ENCODE assay signal across 8 mouse cellular contexts in genomic region chr11:33146651-33147131, GRCm38 (mm10). TPM values are rescaled to one million over a fixed set of nuclear protein-coding genes. Genes with fewer than 3 reads are reported as not detected.
DNase-seq lines count a peak whose midpoint lies in the region; ATAC-seq lines count a peak whose summit lies in the region.

No protein-coding gene starts in this region.

- peak overlapping the region; percentile 67 for H3K4me3 ChIP-seq in embryonic facial prominence, embryonic 14.5 days (ENCODE audit: low read depth, low read length)
- H3K4me3 ChIP-seq in midbrain, embryonic 10.5 days = peak overlapping the region; percentile 74
- peak overlapping the region; percentile 58 for H3K4me3 ChIP-seq in stomach, embryonic 16.5 days (replicated peaks; ENCODE audit: low read length)

- H3K36me3 ChIP-seq in embryonic facial prominence, embryonic 14.5 days (ENCODE audit: control insufficient read depth, insufficient read depth, low read length) = peaks cover 24% of the 10 kb centered on the region
- H3K36me3 ChIP-seq in midbrain, embryonic 10.5 days = peaks cover 24% of the 10 kb centered on the region
- peaks cover 2% of the 10 kb centered on the region for H3K36me3 ChIP-seq in stomach, embryonic 16.5 days (ENCODE audit: control insufficient read depth, insufficient read depth, low read length)

- H3K27me3 ChIP-seq in embryonic facial prominence, embryonic 14.5 days (replicated peaks; ENCODE audit: control insufficient read depth, insufficient read depth, low read length) = peaks cover 8% of the 10 kb centered on the region; the same call in 1 of the 2 replicates
- peaks cover 49% of the 10 kb centered on the region for H3K27me3 ChIP-seq in midbrain, embryonic 10.5 days (ENCODE audit: low read depth, poor library complexity, severe bottlenecking)
- H3K27me3 ChIP-seq in stomach, embryonic 16.5 days (ENCODE audit: control insufficient read depth, insufficient read depth, low read length) = peaks cover 23% of the 10 kb centered on the region; the same call in 1 of the 2 replicates

- peak overlapping the region; percentile 94 for H3K4me2 ChIP-seq in embryonic facial prominence, embryonic 14.5 days (ENCODE audit: low read depth, low read length)
- H3K4me2 ChIP-seq in stomach, embryonic 16.5 days (ENCODE audit: low read depth, low read length) = peak overlapping the region; percentile 97

- H3K9ac ChIP-seq in embryonic facial prominence, embryonic 14.5 days (ENCODE audit: low read depth, low read length) = peak overlapping the region; percentile 69
- H3K9ac ChIP-seq in stomach, embryonic 16.5 days (ENCODE audit: low read length) = peak overlapping the region; percentile 65

- H3K4me1 ChIP-seq in embryonic facial prominence, embryonic 14.5 days (ENCODE audit: control insufficient read depth, insufficient read depth, low read length) = peaks cover 33% of the 10 kb centered on the region
- peaks cover 64% of the 10 kb centered on the region for H3K4me1 ChIP-seq in midbrain, embryonic 10.5 days
- peaks cover 20% of the 10 kb centered on the region; the same call in 1 of the 2 replicates for H3K4me1 ChIP-seq in stomach, embryonic 16.5 days (ENCODE audit: control insufficient read depth, insufficient read depth, low read length)

- 2% methylated on average over 27 of the region's 30 CpGs for WGBS in embryonic facial prominence, embryonic 14.5 days
- WGBS in midbrain, embryonic 10.5 days = 3% methylated on average over 30 of the region's 30 CpGs
- 2% methylated on average over 30 of the region's 30 CpGs for WGBS in stomach, embryonic 16.5 days

- DNase-seq in 3134 (ENCODE audit: extremely low read depth, insufficient read length, low spot score) = peak; percentile 35
- peak; percentile 50 for DNase-seq in Muller cell, postnatal 12 days (ENCODE audit: inconsistent ontology term)
- peak; percentile 34 for DNase-seq in embryonic facial prominence, embryonic 14.5 days (ENCODE audit: low spot score)
- DNase-seq in heart, postnatal 36 days = peak; percentile 23 to 53
- peak; percentile 22 to 23 for DNase-seq in left cerebral cortex, postnatal 25 days (ENCODE audit: low spot score in 2 of 2)
- DNase-seq in midbrain, embryonic 10.5 days (ENCODE audit: low spot score) = peak; percentile 56
- no peak for DNase-seq in adipocyte (ENCODE audit: low spot score)

- no peak for ATAC-seq in embryonic facial prominence, embryonic 14.5 days (ENCODE audit: low read depth)
- peak; percentile 29; the same call in 1 of the 2 replicates for ATAC-seq in stomach, embryonic 16.5 days (ENCODE audit: insufficient read depth, low FRiP score)

- no peaks in the 10 kb centered on the region for H3K9me3 ChIP-seq in embryonic facial prominence, embryonic 14.5 days (ENCODE audit: control insufficient read depth, low read length)
- no peaks in the 10 kb centered on the region for H3K9me3 ChIP-seq in midbrain, embryonic 10.5 days (replicated peaks)
- H3K9me3 ChIP-seq in stomach, embryonic 16.5 days (replicated peaks; ENCODE audit: control insufficient read depth, low read length) = no peaks in the 10 kb centered on the region

- peak overlapping the region; percentile 75 for H3K27ac ChIP-seq in embryonic facial prominence, embryonic 14.5 days (replicated peaks; ENCODE audit: low read depth, low read length)
- H3K27ac ChIP-seq in midbrain, embryonic 10.5 days (replicated peaks) = peak overlapping the region; percentile 85
- 0 out of 2 replicates have a peak overlapping the region, but pooled peaks have one; percentile 18 for H3K27ac ChIP-seq in stomach, embryonic 16.5 days (ENCODE audit: low read length)

- intact Hi-C loops in heart, postnatal 36 days (cut with DNase I) = loop anchor here (2.0 to 5.0 kb wide), 5 partner anchors 49 to 522 kb away; no protein-coding TSS in a partner anchor
- intact Hi-C loops in left cerebral cortex, postnatal 25 days (cut with DNase I) = loop anchor here (5.0 to 10.0 kb wide), 3 partner anchors 69 to 502 kb away; partner anchors contain the start of gene Fbxw11

RNA-seq across cellular contexts. Expression of gene Fgf18, which starts 0.5 kb away (rescaled TPM):
- 15.3 and 16.0 TPM in 2 replicates for polyA plus RNA-seq in embryonic facial prominence, embryonic 14.5 days (2014; fragmentation: Nextera tagmentation; extraction: Ambion mirVana)
- total RNA-seq in heart, postnatal 36 days (2021) = 1 to 10 TPM; 2.8 to 3.1 TPM
- total RNA-seq in left cerebral cortex, postnatal 25 days (2021) = 1 to 10 TPM; 3.2 to 3.5 TPM
- polyA plus RNA-seq in midbrain, embryonic 10.5 days (2016; fragmentation: Nextera tagmentation; extraction: Ambion mirVana) = 6.5 and 8.8 TPM in 2 replicates
- polyA plus RNA-seq in stomach, embryonic 16.5 days (2015; fragmentation: Nextera tagmentation; extraction: Ambion mirVana) = 1.8 and 2.0 TPM in 2 replicates

RNA-seq across cellular contexts. Expression of gene Npm1, which starts 16.3 kb away (rescaled TPM):
- 1,018 and 1,100 TPM in 2 replicates for polyA plus RNA-seq in embryonic facial prominence, embryonic 14.5 days (2014; fragmentation: Nextera tagmentation; extraction: Ambion mirVana)
- 100 to 1,000 TPM; 132 to 163 TPM for total RNA-seq in heart, postnatal 36 days (2021)
- total RNA-seq in left cerebral cortex, postnatal 25 days (2021) = 100 to 1,000 TPM; 148 to 151 TPM
- 1,028 and 1,324 TPM in 2 replicates for polyA plus RNA-seq in midbrain, embryonic 10.5 days (2016; fragmentation: Nextera tagmentation; extraction: Ambion mirVana)
- 616 and 704 TPM in 2 replicates for polyA plus RNA-seq in stomach, embryonic 16.5 days (2015; fragmentation: Nextera tagmentation; extraction: Ambion mirVana)

RNA-seq across cellular contexts. Expression of gene Tlx3, which starts 56.7 kb away (rescaled TPM):
- 1.8 and 1.9 TPM in 2 replicates for polyA plus RNA-seq in embryonic facial prominence, embryonic 14.5 days (2014; fragmentation: Nextera tagmentation; extraction: Ambion mirVana)
- not detected for total RNA-seq in heart, postnatal 36 days (2021)
- total RNA-seq in left cerebral cortex, postnatal 25 days (2021) = not detected
- 2.0 and 3.3 TPM in 2 replicates for polyA plus RNA-seq in midbrain, embryonic 10.5 days (2016; fragmentation: Nextera tagmentation; extraction: Ambion mirVana)
- polyA plus RNA-seq in stomach, embryonic 16.5 days (2015; fragmentation: Nextera tagmentation; extraction: Ambion mirVana) = not detected in 2 replicates

Comparison
In these comparisons a context has a peak if more than half of its experiments do, and no peak if none do; other contexts are left out.
1. H3K27ac ChIP-seq: peak in every context shown above with its lines; median percentile 85 in midbrain, embryonic 10.5 days; 75 in embryonic facial prominence, embryonic 14.5 days; 18 in stomach, embryonic 16.5 days.